Mouse (Mus musculus) E14TG2a.4 (cell line): Measurements from ENCODE around the gene Nell1.

ENCODE experiments used
- CTCF ChIP-seq: conservative IDR thresholded peaks from 2 replicates; pipeline ENCODE4 v1.5.1; 2014; ENCODE audit warnings: low read length
- POU5F1 ChIP-seq: IDR thresholded peaks from 2 replicates; pipeline ENCODE4 v1.6.1; 2014; ENCODE audit warnings: low read length, borderline replicate concordance

DNA sequence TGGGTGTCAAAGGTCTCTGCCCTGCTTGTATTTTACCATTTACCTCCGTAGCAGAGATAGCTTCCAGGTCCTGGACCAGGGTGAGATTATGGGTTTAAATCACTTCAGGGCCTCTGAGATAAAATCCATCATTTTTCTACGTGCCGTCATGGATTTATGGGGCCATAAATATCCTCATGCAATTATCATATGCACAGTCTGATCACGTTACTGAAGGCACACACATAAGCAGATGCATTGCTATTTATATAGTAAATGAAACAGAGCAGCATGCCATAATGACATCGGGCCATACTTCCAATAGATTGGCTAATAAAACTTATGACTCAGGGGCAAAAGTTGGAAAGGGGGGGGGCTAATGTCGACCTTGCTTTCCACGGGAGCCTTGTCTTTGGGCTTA is 19.8 kb upstream of the Nell1 start:
- TF ChIP-seq CTCF (no peak), POU5F1 (no peak)
